Mouse (Mus musculus) R1 (cell line): ENCODE measurements around the gene Cd72.

ENCODE experiments used
- DNase-seq: peaks from one replicate; pipeline ENCODE4 v3.0.0-alpha.2; 2018; ENCODE audit warnings: low read depth, low spot score

Gene Cd72

GRCm38 (mm10) chr4:43478534-43478858 is 24.1 kb upstream of the Cd72 start:
- DNase-seq = no peak

DNA sequence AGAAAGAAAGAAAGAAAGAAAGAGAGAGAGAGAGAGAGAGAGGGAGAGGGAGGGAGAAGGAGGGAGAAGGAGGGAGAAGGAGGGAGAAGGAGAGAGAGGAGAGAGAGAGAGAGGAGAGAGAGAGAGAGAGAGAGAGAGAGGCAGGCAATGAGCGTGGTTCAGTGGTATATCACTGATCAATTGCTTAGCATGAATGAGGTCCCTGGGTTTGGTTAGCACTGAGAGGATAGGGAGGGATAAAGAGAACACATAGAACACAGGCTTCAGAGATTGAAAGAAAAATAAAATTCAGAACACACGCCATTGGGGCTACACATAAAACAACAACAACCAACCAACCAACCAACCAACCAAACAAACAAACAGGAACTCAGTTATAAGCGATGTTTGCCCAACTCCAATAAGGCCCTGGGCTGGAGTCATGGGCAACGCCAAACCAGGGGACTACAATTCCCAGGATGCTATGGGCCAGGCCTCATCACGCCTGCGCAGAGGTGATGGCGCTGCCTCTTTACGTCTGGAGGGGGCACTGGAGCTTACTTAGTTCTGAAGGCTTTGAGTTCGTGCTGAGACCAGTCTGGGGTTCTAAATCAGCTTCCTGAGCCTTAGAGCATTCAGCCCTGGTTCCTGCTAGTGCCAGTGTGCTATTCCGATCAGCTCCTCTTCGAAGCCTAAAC is 23.6 kb upstream of the Cd72 start:
- DNase-seq = peak; percentile 95

- DNase-seq = peak; percentile 35
Observed at GRCm38 (mm10) chr4:43476604-43477003, 22.2 kb upstream of the Cd72 start.

DNA sequence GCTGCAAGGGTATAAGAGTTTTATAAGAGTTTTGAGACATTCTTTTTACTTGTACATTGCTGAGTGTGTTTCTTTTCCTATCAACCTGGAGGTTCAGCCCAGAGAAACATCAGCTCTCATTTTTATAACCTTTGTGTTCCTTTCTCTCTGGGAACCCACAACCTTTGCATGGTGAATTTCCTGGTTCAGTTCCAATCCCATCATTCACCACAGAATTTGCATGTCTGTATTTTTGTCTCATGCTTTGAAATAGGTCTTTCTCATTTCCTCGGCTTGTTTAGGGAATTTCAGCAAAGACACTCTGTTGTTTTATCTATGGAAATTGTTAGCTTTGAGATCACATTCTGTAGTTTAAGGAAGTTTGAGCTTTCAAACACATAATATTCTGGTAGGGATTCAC is 19.2 kb upstream of the Cd72 start:
- no peak for DNase-seq

GRCm38 (mm10) chr4:43470301-43470700 is 15.9 kb upstream of the Cd72 start:
- DNase-seq = no peak

GRCm38 (mm10) chr4:43466872-43467271 is 12.4 kb upstream of the Cd72 start:
- no peak for DNase-seq

DNA sequence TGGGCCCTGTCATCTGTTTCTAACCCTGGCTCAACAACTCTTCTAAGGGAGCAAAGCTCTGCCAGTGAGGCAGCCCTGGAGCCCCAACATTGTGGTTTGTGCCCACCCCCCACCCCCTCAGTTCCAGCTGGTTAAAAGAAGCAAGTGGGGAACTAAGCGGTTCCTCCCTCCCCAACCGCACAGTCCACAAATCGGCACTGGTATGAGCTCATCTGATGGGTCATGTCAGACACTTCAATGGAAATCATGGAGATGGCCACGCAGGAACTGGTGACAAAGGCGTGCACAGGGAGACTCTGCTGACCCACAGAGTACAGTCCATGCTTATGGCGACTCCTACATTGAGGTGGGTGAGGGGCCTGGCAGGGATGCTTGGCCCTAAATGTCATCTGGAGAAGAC is 11.5 kb upstream of the Cd72 start:
- no peak for DNase-seq

- DNase-seq = no peak
Observed at GRCm38 (mm10) chr4:43463102-43463501, 8.7 kb upstream of the Cd72 start.

- no peak for DNase-seq
Observed at GRCm38 (mm10) chr4:43457124-43457523, 2.7 kb upstream of the Cd72 start.

DNA sequence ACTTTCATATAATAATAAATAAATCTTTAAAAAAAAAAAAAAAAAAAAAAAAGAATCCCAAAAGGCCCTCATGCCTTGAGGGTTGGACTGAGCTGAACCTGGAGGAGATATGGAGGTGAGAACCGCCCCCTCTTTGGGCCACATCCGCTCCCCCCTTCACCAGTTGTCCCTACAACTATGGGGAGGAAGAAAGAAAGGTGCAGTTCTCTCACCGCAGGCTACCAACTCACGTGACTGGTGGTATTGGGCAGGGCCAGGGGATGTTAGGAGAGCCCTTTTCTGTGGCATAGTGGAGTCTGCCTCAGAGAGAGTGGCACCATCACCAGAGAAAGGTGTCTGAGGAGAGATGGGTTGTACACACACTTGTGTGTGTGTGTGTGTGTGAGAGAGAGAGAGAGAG is 2.0 kb upstream of the Cd72 start:
- no peak for DNase-seq

- no peak for DNase-seq
Observed at GRCm38 (mm10) chr4:43453413-43453812, 1.0 kb downstream of the Cd72 start.

DNA sequence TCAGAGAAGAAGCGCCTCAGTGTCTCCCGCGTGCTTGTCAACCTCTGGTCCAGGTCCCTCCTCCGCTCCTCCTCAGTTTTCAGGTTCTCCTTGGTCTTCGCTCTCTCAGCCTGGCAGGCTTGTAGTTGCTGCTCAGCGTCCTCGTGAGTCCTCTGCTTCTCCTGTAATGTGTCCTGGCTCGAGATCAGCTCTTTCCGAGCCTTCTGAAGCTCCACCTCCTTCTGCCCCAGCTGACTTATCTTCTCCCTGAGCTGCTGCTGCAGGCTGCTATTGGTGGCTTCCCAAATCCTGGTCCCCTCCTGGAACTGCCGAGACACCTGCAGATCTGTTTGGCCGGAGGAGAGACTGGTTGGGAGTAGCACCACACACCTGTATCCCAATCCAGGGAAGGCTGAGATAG is 2.1 kb downstream of the Cd72 start:
- no peak for DNase-seq

DNA sequence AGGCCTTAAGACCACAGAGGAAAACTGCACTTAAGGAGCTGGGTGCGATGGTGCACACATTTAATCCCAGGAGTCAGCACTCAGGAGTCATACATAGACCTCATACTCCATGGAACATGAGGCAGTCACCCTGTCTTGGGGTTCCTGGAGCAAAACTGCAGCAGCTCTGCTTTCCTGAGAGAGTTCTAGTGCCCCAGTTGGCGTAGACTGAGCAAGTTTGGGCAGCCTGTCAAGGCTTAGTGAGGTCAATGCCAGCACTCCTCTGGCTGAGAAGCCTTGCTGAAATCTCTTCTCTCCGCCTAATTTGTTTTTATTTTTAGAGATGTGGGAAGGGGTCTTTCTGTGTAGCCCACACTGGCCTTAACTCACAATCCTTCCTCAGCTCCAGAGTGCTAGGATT is 5.9 kb downstream of the Cd72 start:
- DNase-seq = no peak

- no peak for DNase-seq
Observed at GRCm38 (mm10) chr4:43447251-43447650, 7.2 kb downstream of the Cd72 start.

DNA sequence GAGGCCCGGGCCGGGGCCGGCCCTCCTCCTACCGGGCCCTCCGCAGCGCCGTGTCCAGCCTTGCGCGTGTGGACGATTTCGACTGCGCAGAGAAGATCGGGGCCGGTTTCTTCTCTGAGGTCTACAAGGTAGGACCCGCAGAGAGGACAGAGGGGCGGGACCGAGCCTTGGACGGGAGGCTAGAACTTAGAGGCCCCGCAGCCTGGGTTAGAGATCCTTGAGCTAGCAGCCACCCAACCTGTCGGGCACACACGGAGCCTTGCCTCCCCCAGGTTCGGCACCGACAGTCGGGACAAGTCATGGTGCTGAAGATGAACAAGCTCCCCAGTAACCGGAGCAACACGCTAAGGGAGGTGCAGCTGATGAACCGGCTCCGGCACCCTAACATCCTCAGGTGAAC is 10.9 kb downstream of the Cd72 start:
- DNase-seq = peak; percentile 59

- peak; percentile 79 for DNase-seq
Observed at GRCm38 (mm10) chr4:43442456-43443361, 11.7 kb downstream of the Cd72 start.

DNA sequence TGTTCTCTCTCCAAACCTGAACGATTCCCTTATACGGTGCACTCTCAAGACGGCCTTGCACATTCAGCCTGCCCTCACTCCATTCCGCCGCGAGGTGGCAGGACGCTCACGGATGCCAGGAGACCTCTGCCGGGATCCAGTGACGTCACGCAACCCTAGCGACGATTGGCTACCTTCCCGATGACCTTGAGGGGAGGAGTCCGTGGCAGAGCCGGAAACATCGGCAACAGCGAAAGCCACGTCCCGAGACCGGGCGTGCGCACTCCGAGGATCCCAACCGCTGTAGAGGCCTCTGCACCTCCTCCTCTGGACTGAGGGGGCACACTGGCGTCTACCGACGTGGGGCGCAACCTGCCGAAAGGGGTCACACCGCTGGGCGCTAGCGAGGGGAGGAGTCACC is 12.4 kb downstream of the Cd72 start:
- peak; percentile 99 for DNase-seq

DNA sequence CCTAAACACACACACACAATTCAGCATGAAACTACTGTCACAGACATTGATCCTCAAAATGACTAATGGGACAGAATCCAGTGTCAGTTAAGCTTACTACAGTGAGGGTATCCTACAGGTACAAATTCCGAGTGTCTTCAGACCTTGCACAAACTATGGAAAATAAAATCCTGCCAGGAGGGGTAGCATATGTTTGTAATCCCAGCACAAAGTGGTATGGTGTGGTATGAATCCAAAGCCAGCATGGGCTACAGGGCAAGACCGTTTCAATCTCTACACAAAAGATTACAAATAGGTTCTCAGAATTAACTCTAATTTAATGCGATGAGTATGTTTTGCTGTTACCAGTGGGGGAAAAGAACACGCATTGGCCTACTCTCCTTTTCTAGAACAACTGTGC is 12.8 kb downstream of the Cd72 start, which contains the start of gene Tesk1:
TSS of gene Tesk1 (plus strand) at position 301 of the 400 bp plus-strand sequence.
- DNase-seq = no peak

DNA sequence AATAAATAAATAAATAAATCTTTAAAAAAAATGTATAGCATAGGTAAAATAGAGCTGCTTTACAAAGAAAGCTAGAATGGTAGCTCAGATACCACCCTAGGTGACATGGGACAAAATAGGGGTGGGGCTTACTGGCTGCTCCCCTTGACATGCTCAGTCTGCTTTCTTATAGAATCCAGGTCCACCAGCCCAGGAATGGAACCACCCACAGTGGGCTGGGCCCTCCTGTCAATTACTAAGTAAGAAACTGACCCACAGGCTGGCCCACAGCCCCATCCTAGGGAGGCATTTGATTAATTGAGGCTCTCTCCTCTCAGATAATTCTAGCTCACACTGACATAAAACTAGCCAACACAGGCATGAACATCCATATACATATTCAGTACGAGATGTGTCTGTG is 21.6 kb downstream of the Cd72 start:
- peak; percentile 61 for DNase-seq

DNA sequence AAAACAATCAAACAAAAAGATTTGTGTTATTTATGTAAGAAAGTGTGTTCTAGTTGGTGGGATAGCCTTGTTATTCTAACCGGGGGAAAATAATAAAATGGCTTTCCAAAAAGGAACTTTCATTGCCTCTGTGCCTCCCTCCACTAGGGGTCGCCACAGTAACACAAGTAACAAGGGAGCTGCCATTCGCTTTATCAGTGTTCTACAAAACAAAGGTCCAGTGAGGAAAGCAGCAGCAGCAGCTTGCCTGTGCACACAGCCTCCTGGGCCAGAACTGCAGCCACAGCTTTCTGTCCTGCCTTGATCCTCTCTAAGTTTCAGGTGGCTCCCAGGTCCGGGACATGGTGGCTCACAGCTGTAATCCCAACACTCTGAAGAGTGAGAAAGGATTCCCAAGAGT is 22.7 kb downstream of the Cd72 start:
- DNase-seq = peak; percentile 94

GRCm38 (mm10) chr4:43428946-43429345 is 25.5 kb downstream of the Cd72 start, which contains the start of gene Fam166b:
Fam166b (minus strand) TSS chr4:43429134.
- peak; percentile 54 for DNase-seq

- DNase-seq = no peak
Observed at GRCm38 (mm10) chr4:43428180-43428861, 26.1 kb downstream of the Cd72 start.
